Mouse (Mus musculus) kidney, postnatal 14 days (tissue): Measurements from ENCODE around the gene Ptprm.
A peak's percentile ranks its signal among the peaks of the same experiment; 100 is the strongest.

Experiments
- DNase-seq: peaks from one replicate; pipeline ENCODE4 v3.0.0; 2022; ENCODE audit warnings: mixed read lengths

Gene Ptprm

DNA sequence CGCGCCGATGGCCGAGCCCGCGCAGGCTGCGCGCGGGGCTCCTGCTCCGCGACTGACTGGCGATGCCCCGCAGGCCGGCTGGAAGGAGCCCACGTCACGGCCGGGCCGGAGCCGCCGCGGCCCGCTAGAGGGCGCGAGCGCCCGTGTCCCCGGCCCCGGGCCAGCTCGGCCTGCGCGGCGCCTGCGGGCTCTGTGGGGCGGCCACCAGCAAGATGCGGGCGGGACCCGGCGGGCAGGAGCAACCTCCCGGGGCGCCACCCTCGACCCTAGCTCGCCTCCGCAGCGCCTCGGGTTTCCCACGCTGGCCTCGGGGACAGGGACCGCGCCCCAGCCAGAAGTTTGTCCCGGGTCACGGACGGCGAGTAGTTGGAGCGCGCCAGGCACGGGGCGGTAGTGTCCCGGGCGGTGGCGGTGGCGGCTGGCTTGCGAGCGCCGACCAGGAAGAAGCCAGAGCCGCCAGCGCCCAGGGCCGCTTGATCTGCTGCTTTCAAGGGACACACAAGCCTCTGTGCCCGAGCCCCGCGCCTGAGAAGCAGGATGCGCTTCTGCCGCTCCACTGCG, at the start of gene Ptprm:
TSS of gene Ptprm (minus strand) at position 7 of the 561 bp plus-strand sequence.
- DNase-seq: peak; percentile 92

- DNase-seq: no peak
These were observed 41.9 kb upstream of the Ptprm start for GRCm38 (mm10) chr17:67396205-67396604.

DNA sequence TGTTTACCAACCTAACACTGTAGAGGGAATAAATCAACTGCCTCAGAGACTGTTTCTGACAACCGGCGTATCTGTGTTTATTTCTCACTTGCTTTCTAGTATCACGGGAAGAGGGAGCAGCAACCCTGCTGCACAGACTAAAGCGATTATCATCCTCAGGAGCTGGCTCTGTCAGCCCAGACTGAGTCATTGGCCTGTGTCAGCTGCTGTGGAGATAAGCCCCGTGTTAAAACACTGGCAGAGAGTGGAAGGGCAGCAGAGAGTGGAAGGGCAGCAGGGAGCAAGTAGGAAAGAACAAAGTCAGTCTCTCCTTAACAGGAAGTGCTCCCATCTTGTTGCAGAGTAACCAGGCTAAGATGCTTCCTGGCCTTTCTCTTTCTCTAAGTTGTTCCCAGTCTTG, 36.6 kb upstream of the Ptprm start:
- no peak for DNase-seq

DNA sequence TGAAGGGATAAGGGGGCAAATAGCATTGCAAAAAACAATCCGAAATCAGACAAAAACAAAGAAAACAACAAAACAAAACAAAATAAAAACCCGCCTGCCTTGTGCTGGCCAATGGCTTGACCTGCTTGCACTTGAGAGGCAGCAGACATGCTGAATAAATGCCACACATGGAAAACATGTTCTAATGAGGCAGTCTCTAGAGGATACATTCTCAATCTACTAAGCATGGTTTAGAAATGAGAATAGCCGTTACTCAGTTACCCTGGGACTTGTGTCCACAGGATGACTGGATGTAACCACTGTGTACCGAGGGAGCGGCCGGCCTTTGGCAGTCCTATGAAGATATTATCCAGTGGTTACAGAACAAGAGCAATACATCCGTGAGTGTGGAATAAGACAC, 33.9 kb upstream of the Ptprm start:
- no peak for DNase-seq

DNA sequence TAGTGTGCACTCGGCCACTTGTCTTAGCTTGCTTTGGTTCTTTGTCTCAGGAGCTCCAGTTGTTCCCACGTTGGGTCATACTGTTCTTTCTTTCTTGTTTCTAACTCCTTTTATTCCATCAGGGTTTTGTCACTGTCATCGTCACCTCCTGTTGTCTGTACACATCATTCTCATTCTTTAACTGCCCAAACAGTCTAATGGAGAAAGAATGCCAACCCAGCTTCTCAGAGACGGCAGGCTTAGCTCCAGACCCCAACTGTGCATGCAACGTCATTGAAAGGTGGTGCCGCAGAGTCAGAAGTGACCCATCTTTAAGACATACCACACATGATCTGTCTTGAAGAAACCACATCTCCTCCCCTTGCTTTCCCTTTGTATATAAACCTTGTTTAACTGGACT, 31.0 kb upstream of the Ptprm start:
- DNase-seq: no peak

DNA sequence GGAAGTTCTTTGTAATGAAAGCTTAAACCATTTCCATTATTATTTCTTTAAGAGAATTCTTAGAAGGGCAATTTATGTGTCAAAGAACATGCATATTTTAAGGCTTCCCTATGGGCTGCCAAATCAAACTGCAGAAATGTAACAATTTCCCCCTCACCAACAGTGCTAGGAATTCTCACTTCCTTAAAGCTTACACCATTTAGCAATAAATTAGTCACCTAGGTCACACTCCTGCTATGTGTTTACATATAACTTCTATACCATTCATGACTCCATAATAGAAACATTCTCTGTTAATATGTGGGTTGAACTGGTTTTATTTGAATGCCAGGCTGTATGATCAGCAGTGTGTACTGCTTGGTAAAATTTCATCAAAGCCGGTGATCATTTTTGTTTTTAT, 29.4 kb upstream of the Ptprm start:
- no peak for DNase-seq

DNA sequence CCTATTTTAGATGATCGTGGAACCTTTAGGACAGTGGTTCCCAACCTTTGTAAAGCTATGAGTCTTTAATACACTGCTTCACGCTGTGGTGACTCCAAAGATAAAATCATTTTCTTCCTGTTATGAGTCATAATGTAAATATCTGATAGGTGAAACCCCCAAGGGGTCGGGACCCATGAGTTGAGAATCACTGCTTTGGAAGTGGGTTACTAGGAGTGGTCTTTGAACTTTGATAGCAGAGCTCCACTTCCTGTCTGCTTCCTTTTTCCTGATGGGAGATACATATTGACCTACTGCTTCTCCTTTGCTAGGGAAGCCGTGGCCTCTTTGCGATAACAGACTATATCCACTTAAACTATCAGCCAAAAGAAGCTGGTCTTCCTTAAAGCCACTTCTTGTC, 27.4 kb upstream of the Ptprm start:
- DNase-seq: no peak

GRCm38 (mm10) chr17:67367866-67368265, 13.6 kb upstream of the Ptprm start:
- no peak for DNase-seq

DNA sequence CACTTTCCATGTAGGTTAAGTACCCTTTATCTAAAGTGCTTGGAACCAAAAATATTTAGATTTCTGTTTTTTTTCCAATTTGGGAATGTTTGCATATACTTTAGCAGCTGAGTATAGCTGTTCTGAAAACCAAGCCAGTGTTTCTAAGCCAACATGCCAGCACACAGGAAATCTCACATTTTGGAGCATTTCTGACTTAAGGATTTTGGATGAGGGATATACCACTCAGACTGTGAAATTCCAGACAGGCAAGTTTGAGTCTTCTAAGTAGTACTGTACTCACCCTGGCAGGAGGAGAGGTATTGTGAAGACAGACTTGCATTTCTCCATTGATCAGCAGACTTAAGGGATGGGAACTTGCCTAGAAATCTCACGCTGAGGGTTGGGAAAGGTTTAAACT, 10.2 kb upstream of the Ptprm start:
- no peak for DNase-seq

DNA sequence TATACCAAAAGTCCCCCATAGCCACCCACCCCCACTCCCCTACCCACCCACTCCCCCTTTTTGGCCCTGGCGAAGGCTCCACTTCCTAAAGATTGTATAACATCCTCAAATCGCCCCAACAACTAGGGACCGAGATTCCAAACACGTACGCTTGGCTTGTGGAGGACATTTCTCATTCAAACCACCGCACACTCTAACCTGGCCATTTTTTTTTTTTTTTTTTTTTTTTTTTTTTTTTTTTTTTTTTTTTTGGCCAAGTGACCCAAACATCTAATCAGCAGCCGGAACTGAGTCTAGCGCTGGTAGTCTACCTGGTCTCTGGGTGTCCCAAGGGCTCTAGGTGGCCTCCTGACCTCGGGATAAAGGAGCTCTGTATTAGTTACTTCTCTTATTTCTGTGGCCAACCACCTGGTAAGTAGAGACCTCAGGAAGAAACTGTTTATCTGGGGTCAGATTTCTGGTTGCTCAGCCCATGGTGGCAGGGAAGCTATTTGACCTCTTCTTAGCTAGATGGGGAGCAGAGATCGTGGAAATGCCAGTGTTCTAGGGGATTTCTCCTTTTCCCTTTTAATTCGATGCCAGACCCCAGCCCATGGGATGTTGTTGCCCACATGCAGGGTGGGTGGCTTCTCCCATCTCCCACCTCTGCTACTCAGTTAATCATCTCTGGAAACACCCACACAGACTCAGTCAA, 9.3 kb upstream of the Ptprm start:
- no peak for DNase-seq

- no peak for DNase-seq
These were observed 7.9 kb upstream of the Ptprm start for GRCm38 (mm10) chr17:67362131-67362530.

- no peak for DNase-seq
These were observed 6.3 kb upstream of the Ptprm start for GRCm38 (mm10) chr17:67360606-67361005.

- DNase-seq: no peak
These were observed 5.3 kb upstream of the Ptprm start for GRCm38 (mm10) chr17:67359578-67359977.

DNA sequence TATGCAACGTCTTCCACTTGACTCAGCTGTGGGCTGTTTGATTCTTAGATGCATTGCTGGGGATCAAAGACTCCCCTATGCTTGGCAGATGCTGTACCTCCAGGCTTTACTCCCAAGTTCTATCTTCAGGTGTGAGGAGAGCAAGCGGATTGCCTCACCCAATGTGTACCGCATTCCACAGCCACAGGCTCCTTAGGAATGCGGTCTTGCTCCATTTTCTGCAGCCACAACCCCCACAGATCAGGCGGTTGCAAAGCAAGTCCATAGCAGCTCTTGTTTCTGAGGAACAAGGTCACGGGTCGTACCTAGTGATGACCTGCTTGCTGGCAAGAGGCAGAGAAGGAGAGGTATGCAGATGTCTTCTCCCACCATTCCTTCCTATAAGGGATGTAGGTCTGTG, 4.3 kb upstream of the Ptprm start:
- no peak for DNase-seq

DNA sequence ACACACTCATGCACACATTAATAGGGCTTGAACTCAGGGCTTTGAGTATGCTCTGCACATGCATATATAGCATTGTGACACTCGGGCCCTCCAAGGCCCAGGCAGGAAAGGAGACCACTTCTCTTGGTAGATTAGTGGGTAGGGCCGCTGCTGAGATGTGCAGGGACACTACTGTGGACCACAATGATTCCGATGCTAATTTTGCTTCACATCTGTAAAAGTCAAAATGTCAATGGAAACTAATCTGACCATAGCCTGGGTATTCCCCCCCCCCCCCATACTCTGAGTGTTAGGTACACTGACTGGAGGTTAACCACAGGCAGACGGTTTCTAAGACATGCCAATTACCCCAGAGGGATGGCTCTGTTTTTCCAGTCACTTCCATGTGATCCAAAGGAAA, 2.9 kb upstream of the Ptprm start:
- DNase-seq: no peak

GRCm38 (mm10) chr17:67355251-67355650, 994 bp upstream of the Ptprm start:
- DNase-seq: no peak

- no peak for DNase-seq
These were observed 334 bp downstream of the Ptprm start for GRCm38 (mm10) chr17:67353796-67354450.

GRCm38 (mm10) chr17:67352956-67353795, 1.1 kb downstream of the Ptprm start:
- DNase-seq: peak; percentile 70

GRCm38 (mm10) chr17:67351423-67351822, 2.8 kb downstream of the Ptprm start:
- DNase-seq: peak; percentile 26

GRCm38 (mm10) chr17:67350536-67350935, 3.7 kb downstream of the Ptprm start:
- no peak for DNase-seq

DNA sequence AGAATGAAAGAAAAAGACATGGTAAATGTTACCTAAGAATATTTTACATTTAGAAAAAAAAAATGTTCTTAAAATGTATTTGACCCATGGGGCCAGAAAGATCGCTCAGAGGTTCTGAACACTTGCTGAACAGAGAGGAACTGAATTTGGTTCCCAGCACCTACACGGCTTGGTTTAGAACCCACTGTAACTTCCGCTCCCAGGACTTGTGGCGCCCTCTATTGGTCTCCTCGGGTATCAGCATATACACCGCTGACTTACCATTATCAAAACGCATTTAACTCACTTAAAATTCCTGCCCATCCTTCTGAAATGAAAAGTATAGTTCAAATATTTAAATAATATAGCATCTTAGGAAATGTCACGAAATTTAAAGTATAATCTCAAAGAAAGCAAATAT, 4.7 kb downstream of the Ptprm start:
- DNase-seq: no peak

GRCm38 (mm10) chr17:67346921-67347320, 7.3 kb downstream of the Ptprm start:
- DNase-seq: peak; percentile 41

DNA sequence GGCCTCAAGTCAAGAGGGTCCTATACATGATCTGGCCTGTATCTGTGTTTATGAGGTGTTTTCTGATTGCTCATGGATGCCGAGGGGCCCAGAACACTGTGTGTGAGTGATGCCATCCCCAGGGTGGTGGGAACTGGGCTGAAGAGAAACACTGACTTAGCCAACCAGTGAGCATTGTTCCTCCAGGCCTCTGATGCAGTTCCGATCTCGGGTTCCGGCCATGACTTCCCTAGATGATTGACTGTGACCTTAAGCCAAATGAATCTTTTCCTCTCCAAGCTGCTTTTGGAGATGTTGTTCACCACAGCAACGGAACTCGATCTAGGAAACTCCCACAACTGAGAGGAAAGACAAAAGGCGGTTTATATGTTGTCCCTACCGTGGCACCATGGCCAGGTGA, 9.1 kb downstream of the Ptprm start:
- DNase-seq: peak; percentile 26

DNA sequence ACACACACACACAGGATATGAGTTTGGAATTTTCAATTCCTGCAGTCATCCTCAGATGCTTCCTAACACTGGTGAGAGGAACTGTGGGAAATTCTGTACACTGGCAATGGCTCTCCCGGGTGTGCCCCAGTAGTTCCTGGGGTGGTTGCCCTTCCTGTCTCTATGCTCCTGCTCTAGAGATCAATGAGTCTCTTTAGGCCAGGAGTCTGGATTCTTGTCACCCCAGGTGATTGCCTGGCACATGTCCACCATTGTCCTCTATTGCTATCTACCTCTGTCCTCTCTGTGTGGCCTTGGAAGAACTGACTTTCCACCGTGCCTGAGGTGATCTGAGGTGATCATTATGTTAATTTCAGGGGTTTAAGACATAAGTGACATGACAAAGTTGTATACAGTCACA, 10.8 kb downstream of the Ptprm start:
- DNase-seq: no peak
